Mouse (Mus musculus) MEL (cell line): ENCODE data around the gene Apopt1. TPM values are rescaled to one million over a fixed set of nuclear protein-coding genes. Genes with fewer than 3 reads are reported as not detected.
"Not testable (repeated sequence)": the region's sequence is repeated elsewhere in the genome, so short reads cannot be mapped to it uniquely, and the experiment has no call there.

Experiments
- DNase-seq: peaks from one replicate; pipeline ENCODE4 v3.0.0; 2011; ENCODE audit warnings: low read depth, low spot score
- H3K27ac ChIP-seq: 2 replicates; pipeline ENCODE4 v1.5.1; 2012; ENCODE audit warnings: low read depth, mild to moderate bottlenecking, control low read depth, low read length, moderate library complexity; ENCODE audit not compliant: control insufficient read depth
- H3K27me3 ChIP-seq, 2 experiments: fragments of 150-350 bp in 1 of 2; sonication (generic) in 1 of 2; 2 replicates each; pipeline ENCODE4 v1.6.1; 2012; ENCODE audit warnings: low read length in 2 of 2, mild to moderate bottlenecking in 2 of 2, improper control_type of control experiment in 1 of 2, moderate library complexity in 1 of 2; ENCODE audit not compliant: insufficient read depth in 2 of 2, control insufficient read depth in 1 of 2
- H3K36me3 ChIP-seq, 2 experiments: 2 replicates each; pipeline ENCODE4 v1.6.1; 2012 to 2014; ENCODE audit warnings: low read length in 2 of 2, improper control_type of control experiment in 1 of 2, inconsistent platforms in 1 of 2, mild to moderate bottlenecking in 1 of 2; ENCODE audit not compliant: insufficient read depth in 2 of 2, control insufficient read depth in 1 of 2
- H3K4me1 ChIP-seq, 2 experiments: fragments of 150-350 bp in 1 of 2; sonication (generic) in 1 of 2; 2 replicates each; pipeline ENCODE4 v1.6.1; 2012; ENCODE audit warnings: low read length in 2 of 2, improper control_type of control experiment in 1 of 2, mild to moderate bottlenecking in 1 of 2; ENCODE audit not compliant: insufficient read depth in 2 of 2, control insufficient read depth in 1 of 2
- H3K4me3 ChIP-seq, 2 experiments: fragments of 150-350 bp in 1 of 2; sonication (generic) in 1 of 2; 2 replicates each; pipeline ENCODE4 v1.5.1; 2012; ENCODE audit warnings: low read depth in 2 of 2, low read length in 2 of 2, mild to moderate bottlenecking in 2 of 2, moderate library complexity in 2 of 2, control low read depth in 1 of 2, improper control_type of control experiment in 1 of 2; ENCODE audit not compliant: control insufficient read depth in 1 of 2, insufficient read depth in 1 of 2
- H3K79me2 ChIP-seq: 2 replicates; pipeline ENCODE4 v1.6.1; 2012; ENCODE audit warnings: mild to moderate bottlenecking, low read length, moderate library complexity; ENCODE audit not compliant: control insufficient read depth, poor library complexity, insufficient read depth
- H3K9ac ChIP-seq: 2 replicates; pipeline ENCODE4 v1.6.1; 2012; ENCODE audit warnings: low read depth, mild to moderate bottlenecking, control low read depth, low read length, moderate library complexity; ENCODE audit not compliant: control insufficient read depth, poor library complexity, severe bottlenecking
- H3K9me3 ChIP-seq: fragments of 150-350 bp; sonication (generic); replicated peaks from 2 replicates; pipeline ENCODE4 v1.6.1; 2012; ENCODE audit warnings: mild to moderate bottlenecking, low read length, improper control_type of control experiment, moderate library complexity; ENCODE audit not compliant: insufficient read depth
- BHLHE40 ChIP-seq: IDR thresholded peaks from 2 replicates; pipeline ENCODE4 v1.6.1; 2012; ENCODE audit warnings: low read depth, mild to moderate bottlenecking, inconsistent platforms, low read length, improper control_type of control experiment, borderline replicate concordance
- CHD1 ChIP-seq: IDR thresholded peaks from 2 replicates; pipeline ENCODE4 v1.6.1; 2012; ENCODE audit warnings: low read depth, mild to moderate bottlenecking, inconsistent platforms, low read length, improper control_type of control experiment
- E2F4 ChIP-seq: IDR thresholded peaks from 2 replicates; pipeline ENCODE4 v1.6.1; 2011; ENCODE audit warnings: low read depth, low read length, improper control_type of control experiment, borderline replicate concordance
- ELF1 ChIP-seq: IDR thresholded peaks from 2 replicates; pipeline ENCODE4 v1.6.1; 2014; ENCODE audit warnings: low read depth, mild to moderate bottlenecking, inconsistent platforms, low read length, improper control_type of control experiment, moderate library complexity
- EP300 ChIP-seq, 2 experiments: IDR thresholded peaks; 2 replicates each; pipeline ENCODE4 v1.6.1; 2011; ENCODE audit warnings: improper control_type of control experiment in 2 of 2, low read length in 2 of 2, low read depth in 1 of 2, mild to moderate bottlenecking in 1 of 2
- JUND ChIP-seq: IDR thresholded peaks from 2 replicates; pipeline ENCODE4 v1.6.1; 2011; ENCODE audit warnings: low read depth, mild to moderate bottlenecking, improper control_type of control experiment, low read length
- MAFK ChIP-seq: IDR thresholded peaks from 2 replicates; pipeline ENCODE4 v1.6.1; 2011; ENCODE audit warnings: low read depth, mild to moderate bottlenecking, low read length, improper control_type of control experiment, borderline replicate concordance
- MAZ ChIP-seq: IDR thresholded peaks from 2 replicates; pipeline ENCODE4 v1.6.1; 2012; ENCODE audit warnings: low read depth, mild to moderate bottlenecking, inconsistent platforms, low read length, improper control_type of control experiment
- POLR2A ChIP-seq, 2 experiments: IDR thresholded peaks; 2 replicates each; pipeline ENCODE4 v1.6.1; 2011 to 2012; ENCODE audit warnings: low read length in 2 of 2, mild to moderate bottlenecking in 2 of 2, control low read depth in 1 of 2, improper control_type of control experiment in 1 of 2, low read depth in 1 of 2, moderate library complexity in 1 of 2; ENCODE audit not compliant: control insufficient read depth in 1 of 2, insufficient read depth in 1 of 2, poor library complexity in 1 of 2
- RCOR1 ChIP-seq: IDR thresholded peaks from 2 replicates; pipeline ENCODE4 v1.6.1; 2012; ENCODE audit warnings: low read depth, mild to moderate bottlenecking, inconsistent platforms, low read length, improper control_type of control experiment
- SIN3A ChIP-seq: IDR thresholded peaks from 2 replicates; pipeline ENCODE4 v1.6.1; 2012; ENCODE audit warnings: low read length, improper control_type of control experiment, inconsistent platforms
- TCF12 ChIP-seq: IDR thresholded peaks from 2 replicates; pipeline ENCODE4 v1.6.1; 2014; ENCODE audit warnings: low read depth, mild to moderate bottlenecking, inconsistent platforms, low read length, improper control_type of control experiment, moderate library complexity
- ZKSCAN1 ChIP-seq: IDR thresholded peaks from 2 replicates; pipeline ENCODE4 v1.6.1; 2012; ENCODE audit warnings: low read depth, mild to moderate bottlenecking, inconsistent platforms, low read length, improper control_type of control experiment, moderate library complexity
- polyA plus RNA-seq, 2 experiments: library from polyadenylated mRNA; stranded (reverse) in 1 of 2; unstranded in 1 of 2; fragments of >175 nt in 1 of 2; fragments of >200 nt in 1 of 2; gene quantifications; 2 replicates each; pipeline versions ENCODE4 v1.2.1 to v1.2.4; 2012; ENCODE audit warnings: low replicate concordance in 2 of 2, low read depth in 1 of 2; ENCODE audit not compliant: insufficient read length in 2 of 2, insufficient read depth in 1 of 2, missing spikeins in 1 of 2
- total RNA-seq: library from RNA; depleted of rRNA; stranded (reverse); fragments of 300-350 nt; gene quantifications from 2 replicates; pipeline ENCODE4 v1.2.3, GENCODE M21; 2012

Apopt1 gene
- total and polyA plus RNA-seq, 3 experiments: 25.7 to 46.5 TPM; not detected in 1

- H3K9me3 ChIP-seq: no peaks in the 10 kb centered on the region
- H3K9ac ChIP-seq: peak overlapping the region; percentile 36
- no peaks in the 10 kb centered on the region for H3K27me3 ChIP-seq
- no peaks in the 10 kb centered on the region for H3K4me1 ChIP-seq
- H3K27ac ChIP-seq: peak overlapping the region; percentile 28; the same call in 1 of the 2 replicates
- no peak overlapping the region for H3K4me3 ChIP-seq
- H3K36me3 ChIP-seq: peaks cover 0 to 3% of the 10 kb centered on the region in 2 experiments; a peak in 2 of 4 replicates
- no peak for DNase-seq
- no peaks in the 10 kb centered on the region for H3K79me2 ChIP-seq
- TF ChIP-seq POLR2A (IDR thresholded peaks at IDR 0.05; ENCODE audit: control insufficient read depth in 1 of 2, insufficient read depth in 1 of 2, low read depth in 1 of 2, low read length in 2 of 2, poor library complexity in 1 of 2) (no peak), E2F4 (no peak), JUND (no peak), EP300 (IDR thresholded peaks at IDR 0.05; ENCODE audit: low read depth in 1 of 2, low read length in 2 of 2) (no peak), ELF1 (no peak), BHLHE40 (no peak), MAFK (no peak), SIN3A (no peak), MAZ (no peak)
- TF ChIP-seq, all 39 proteins: peak for 0
These were observed 19.9 kb downstream of the Apopt1 start for GRCm38 (mm10) chr12:111732921-111733320.

GRCm38 (mm10) chr12:111734912-111735311 lies 21.9 kb downstream of the Apopt1 start:
- Histone ChIP-seq H3K9me3 (no peaks in the 10 kb centered on the region), H3K4me1 (no peaks in the 10 kb centered on the region), H3K79me2 (no peaks in the 10 kb centered on the region), H3K27ac (no peak overlapping the region), H3K27me3 (no peaks in the 10 kb centered on the region), H3K4me3 (no peak overlapping the region), H3K9ac (no peak overlapping the region), H3K36me3 (peaks cover 0 to 2% of the 10 kb centered on the region in 2 experiments; a peak in 1 of 4 replicates)
- TF ChIP-seq ZKSCAN1 (no peak), RCOR1 (no peak), CHD1 (no peak), TCF12 (0 out of 2 replicates have a peak, but pooled peaks have one; percentile 14), E2F4 (no peak)
- no peak for DNase-seq

GRCm38 (mm10) chr12:111736676-111737075 lies 23.6 kb downstream of the Apopt1 start:
- H3K9me3 ChIP-seq, H3K27me3 ChIP-seq, H3K4me1 ChIP-seq, H3K36me3 ChIP-seq, H3K79me2 ChIP-seq, H3K9ac ChIP-seq, H3K4me3 ChIP-seq, DNase-seq, H3K27ac ChIP-seq: not testable (repeated sequence)
